Mouse (Mus musculus) megakaryocyte progenitor cell, adult 5-6 weeks (primary cell): Measurements from ENCODE around the gene 1700037H04Rik. TPM values are rescaled to one million over a fixed set of nuclear protein-coding genes. Genes with fewer than 3 reads are reported as not detected.

ENCODE experiments used
- ATAC-seq: replicated peaks from 2 replicates; pipeline ENCODE4 v1.8.0; 2016; ENCODE audit warnings: mild to moderate bottlenecking, moderate TSS enrichment, inconsistent platforms; ENCODE audit not compliant: poor library complexity
- total RNA-seq, 2 experiments: library from RNA; stranded (forward) in 1 of 2; stranded (reverse) in 1 of 2; fragments of 157-497, 149-512 nt in 1 of 2; fragments of 200-1000 nt in 1 of 2; gene quantifications; 2 replicates each; pipeline versions ENCODE4 v1.2.3 to v1.2.4; 2015 to 2017

Gene 1700037H04Rik
- total RNA-seq, 2 experiments from 2014 or later = 34.9 to 90.4 TPM

GRCm38 (mm10) chr2:131147043-131147365, 12.9 kb downstream of the 1700037H04Rik start:
- ATAC-seq = no peak

- no peak for ATAC-seq
Measured at GRCm38 (mm10) chr2:131146193-131147042, 13.5 kb downstream of the 1700037H04Rik start.

GRCm38 (mm10) chr2:131145536-131145935, 14.3 kb downstream of the 1700037H04Rik start:
- ATAC-seq = no peak

GRCm38 (mm10) chr2:131145121-131145520, 14.8 kb downstream of the 1700037H04Rik start:
- ATAC-seq = no peak

- ATAC-seq = no peak
Measured at GRCm38 (mm10) chr2:131143007-131143780, 16.7 kb downstream of the 1700037H04Rik start.

GRCm38 (mm10) chr2:131142592-131142991, 17.3 kb downstream of the 1700037H04Rik start:
- peak; percentile 93 for ATAC-seq

GRCm38 (mm10) chr2:131141336-131141986, 18.4 kb downstream of the 1700037H04Rik start:
- no peak for ATAC-seq

- ATAC-seq = no peak
Measured at GRCm38 (mm10) chr2:131140533-131140905, 19.4 kb downstream of the 1700037H04Rik start.

GRCm38 (mm10) chr2:131139886-131140532, 19.9 kb downstream of the 1700037H04Rik start:
- no peak for ATAC-seq

GRCm38 (mm10) chr2:131139287-131139686, 20.6 kb downstream of the 1700037H04Rik start:
- no peak for ATAC-seq

GRCm38 (mm10) chr2:131138760-131139159, 21.1 kb downstream of the 1700037H04Rik start:
- ATAC-seq = no peak

- ATAC-seq = no peak
Measured at GRCm38 (mm10) chr2:131138296-131138695, 21.6 kb downstream of the 1700037H04Rik start.

GRCm38 (mm10) chr2:131135521-131136139, 24.3 kb downstream of the 1700037H04Rik start:
- peak; percentile 94 for ATAC-seq

GRCm38 (mm10) chr2:131134826-131135400, 25.0 kb downstream of the 1700037H04Rik start:
- ATAC-seq = no peak

GRCm38 (mm10) chr2:131134381-131134780, 25.5 kb downstream of the 1700037H04Rik start:
- no peak for ATAC-seq

GRCm38 (mm10) chr2:131132930-131133547, 26.8 kb downstream of the 1700037H04Rik start, which contains the start of gene Gm11037:
Gm11037 (plus strand) TSS chr2:131133497.
- no peak for ATAC-seq

GRCm38 (mm10) chr2:131132111-131132888, 27.6 kb downstream of the 1700037H04Rik start:
- ATAC-seq = no peak

- ATAC-seq = no peak
Measured at GRCm38 (mm10) chr2:131130849-131131248, 29.0 kb downstream of the 1700037H04Rik start.

GRCm38 (mm10) chr2:131129836-131130235, 30.0 kb downstream of the 1700037H04Rik start:
- peak; percentile 77 for ATAC-seq
